Mouse (Mus musculus): ENCODE data around the gene Hirip3. TPM values are rescaled to one million over a fixed set of nuclear protein-coding genes. Genes with fewer than 3 reads are reported as not detected.

Gene Hirip3
- polyA plus RNA-seq, 1 experiment from 2014 or later: 50.7 TPM

DNA sequence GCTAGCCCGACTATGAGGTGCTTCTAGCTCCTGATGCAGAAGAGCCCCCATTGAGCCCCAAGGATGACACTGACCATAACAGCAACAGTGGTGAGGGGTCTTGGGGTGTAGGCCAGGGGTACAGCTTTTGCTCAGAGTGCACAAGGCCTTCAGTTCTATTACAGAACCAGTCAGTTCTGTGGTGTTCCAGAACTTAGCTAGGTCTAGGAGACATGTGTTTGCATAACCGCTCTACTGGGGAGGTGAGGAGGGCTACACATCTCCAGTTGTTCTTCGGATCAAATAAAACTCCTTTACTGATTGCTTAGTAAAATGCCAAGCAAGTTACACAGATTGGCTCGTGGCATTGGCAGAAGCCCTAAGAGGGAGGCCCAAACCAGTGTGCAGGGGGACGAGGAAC, 30.2 kb upstream of the Hirip3 start, which contains the start of gene 4930451I11Rik:
4930451I11Rik (minus strand) TSS at position 101 of the 400 bp plus-strand sequence.
- Histone ChIP-seq H3K9ac (replicated peaks) (no peak within 1 kb of the TSS), H3K36me3 (no peaks in the 10 kb centered on the region), H3K4me2 (peak within 1 kb of the TSS; percentile 51), H3K27ac (no peak within 1 kb of the TSS), H3K4me3 (replicated peaks) (peak within 1 kb of the TSS; percentile 23), H3K27me3 (peaks cover 30% of the 10 kb centered on the region), H3K4me1 (replicated peaks) (peaks cover 11% of the 10 kb centered on the region), H3K9me3 (no peaks in the 10 kb centered on the region)
- 61% methylated on average over 5 of the region's 5 CpGs for WGBS
- no peak for ATAC-seq (ENCODE audit: insufficient number of reproducible peaks, insufficient read depth, low FRiP score, low TSS enrichment, low read depth)

DNA sequence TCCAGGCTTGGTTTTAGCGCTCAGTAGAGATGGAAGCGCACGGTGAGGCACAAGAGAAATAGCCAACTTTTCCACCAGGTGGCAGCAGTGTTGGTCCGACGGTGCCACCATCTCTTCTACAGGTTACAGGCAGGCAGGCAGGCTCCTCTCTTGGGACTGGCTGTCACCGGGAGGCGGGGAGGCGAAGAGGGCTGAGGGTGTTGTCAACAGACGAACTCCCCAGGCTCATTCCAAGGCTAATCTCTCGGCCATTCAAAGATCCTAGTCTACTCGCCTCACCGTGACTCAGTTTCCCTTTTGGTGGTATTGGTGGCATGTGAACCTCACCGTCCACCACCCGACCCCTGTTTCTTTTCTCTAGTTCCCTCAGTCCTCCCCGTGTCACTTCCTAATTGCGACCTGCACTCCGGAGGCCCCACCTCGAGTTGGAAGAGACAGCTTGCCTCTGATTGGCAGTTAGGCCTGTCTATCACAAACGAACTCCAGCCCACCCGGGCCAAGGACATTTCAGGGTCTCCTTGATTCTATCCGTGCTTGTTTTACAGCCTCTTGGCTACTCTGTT, 29.7 kb upstream of the Hirip3 start:
- no peaks in the 10 kb centered on the region for H3K36me3 ChIP-seq
- H3K4me2 ChIP-seq: peak overlapping the region; percentile 51
- H3K4me3 ChIP-seq (replicated peaks): peak overlapping the region; percentile 23
- peaks cover 11% of the 10 kb centered on the region for H3K4me1 ChIP-seq (replicated peaks)
- H3K9ac ChIP-seq (replicated peaks): no peak overlapping the region
- ATAC-seq (ENCODE audit: insufficient number of reproducible peaks, insufficient read depth, low FRiP score, low TSS enrichment, low read depth): no peak
- H3K27me3 ChIP-seq: peaks cover 30% of the 10 kb centered on the region
- WGBS: under 1% methylated on average over 21 of the region's 21 CpGs
- no peak overlapping the region for H3K27ac ChIP-seq
- no peaks in the 10 kb centered on the region for H3K9me3 ChIP-seq

DNA sequence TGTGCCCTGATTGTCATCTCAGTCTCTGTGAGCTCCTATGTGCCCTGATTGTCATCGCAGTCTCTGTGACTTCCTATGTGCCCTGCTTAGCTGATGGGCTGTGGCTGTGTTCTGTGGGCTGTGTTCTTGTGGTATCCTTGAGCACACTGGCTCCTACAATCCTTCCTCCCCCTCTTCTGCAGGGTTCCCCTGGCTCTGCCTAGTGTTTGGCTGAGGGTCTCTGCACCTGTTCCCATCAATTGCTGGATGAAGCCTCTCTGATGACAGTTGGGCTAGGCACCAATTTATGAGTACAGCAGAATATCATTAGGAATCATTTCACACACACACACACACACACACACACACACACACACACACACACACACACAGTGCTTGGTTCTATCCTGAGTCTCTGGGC, 28.5 kb upstream of the Hirip3 start:
- H3K27me3 ChIP-seq: peaks cover 30% of the 10 kb centered on the region
- H3K9ac ChIP-seq (replicated peaks): no peak overlapping the region
- ATAC-seq (ENCODE audit: insufficient number of reproducible peaks, insufficient read depth, low FRiP score, low TSS enrichment, low read depth): no peak
- no peak overlapping the region for H3K4me2 ChIP-seq
- no peak overlapping the region for H3K4me3 ChIP-seq (replicated peaks)
- no peak overlapping the region for H3K27ac ChIP-seq
- WGBS: 95% methylated on average over 1 of the region's 1 CpGs
- no peaks in the 10 kb centered on the region for H3K36me3 ChIP-seq
- H3K9me3 ChIP-seq: no peaks in the 10 kb centered on the region
- peaks cover 11% of the 10 kb centered on the region for H3K4me1 ChIP-seq (replicated peaks)

DNA sequence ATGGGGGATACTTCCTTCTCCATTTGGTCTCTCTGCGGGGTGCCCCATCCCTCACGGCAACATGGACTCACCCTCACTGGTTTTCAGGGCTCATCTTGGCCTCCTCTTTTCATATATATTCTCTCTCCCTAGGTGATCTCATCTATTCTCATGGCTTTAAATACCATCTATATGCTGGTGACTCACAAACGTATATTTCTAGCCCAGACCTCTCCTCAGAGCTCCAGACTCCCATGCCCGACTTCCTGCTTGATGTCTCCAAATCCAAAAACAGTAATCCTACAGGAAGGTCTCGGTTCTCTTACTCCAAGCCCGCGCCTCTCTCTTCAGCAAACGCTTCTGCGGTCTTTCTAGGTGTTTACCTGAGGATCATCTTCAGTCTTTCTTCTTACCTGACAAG, 18.5 kb upstream of the Hirip3 start:
- H3K9ac ChIP-seq (replicated peaks): no peak overlapping the region
- H3K4me1 ChIP-seq (replicated peaks): peaks cover 7% of the 10 kb centered on the region
- peaks cover 18% of the 10 kb centered on the region for H3K27me3 ChIP-seq
- H3K9me3 ChIP-seq: 0 out of 2 replicates have a peak, but pooled peaks cover 5% of the 10 kb centered on the region
- H3K4me3 ChIP-seq (replicated peaks): no peak overlapping the region
- no peaks in the 10 kb centered on the region for H3K36me3 ChIP-seq
- no peak overlapping the region for H3K4me2 ChIP-seq
- 82% methylated on average over 9 of the region's 9 CpGs for WGBS
- no peak for ATAC-seq (ENCODE audit: insufficient number of reproducible peaks, insufficient read depth, low FRiP score, low TSS enrichment, low read depth)
- no peak overlapping the region for H3K27ac ChIP-seq

DNA sequence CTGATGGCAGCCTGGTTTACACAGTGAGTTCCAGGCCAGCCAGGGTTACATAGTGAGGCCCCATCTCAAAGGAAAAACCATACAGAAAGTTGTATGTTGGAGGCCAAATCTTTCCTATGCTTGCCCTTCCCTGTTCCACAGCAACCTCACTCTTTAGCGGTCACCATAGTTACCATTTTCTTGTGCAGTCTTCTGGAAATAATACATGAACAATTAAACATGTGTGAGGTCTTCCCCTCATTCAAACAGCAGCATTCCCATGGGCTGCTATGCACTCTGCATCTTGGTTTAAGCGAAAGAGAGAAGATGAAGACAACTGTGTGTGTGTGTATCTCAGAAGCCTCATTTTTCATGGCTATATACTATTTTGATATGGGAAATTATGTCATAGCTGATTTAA, 16.3 kb upstream of the Hirip3 start:
- no peak for ATAC-seq (ENCODE audit: insufficient number of reproducible peaks, insufficient read depth, low FRiP score, low TSS enrichment, low read depth)
- Histone ChIP-seq H3K4me1 (replicated peaks) (peaks cover 14% of the 10 kb centered on the region), H3K9ac (replicated peaks) (no peak overlapping the region), H3K27ac (no peak overlapping the region), H3K27me3 (peaks cover 40% of the 10 kb centered on the region), H3K4me2 (no peak overlapping the region), H3K4me3 (replicated peaks) (no peak overlapping the region), H3K36me3 (no peaks in the 10 kb centered on the region), H3K9me3 (0 out of 2 replicates have a peak, but pooled peaks cover 5% of the 10 kb centered on the region)
- 87% methylated on average over 2 of the region's 2 CpGs for WGBS

DNA sequence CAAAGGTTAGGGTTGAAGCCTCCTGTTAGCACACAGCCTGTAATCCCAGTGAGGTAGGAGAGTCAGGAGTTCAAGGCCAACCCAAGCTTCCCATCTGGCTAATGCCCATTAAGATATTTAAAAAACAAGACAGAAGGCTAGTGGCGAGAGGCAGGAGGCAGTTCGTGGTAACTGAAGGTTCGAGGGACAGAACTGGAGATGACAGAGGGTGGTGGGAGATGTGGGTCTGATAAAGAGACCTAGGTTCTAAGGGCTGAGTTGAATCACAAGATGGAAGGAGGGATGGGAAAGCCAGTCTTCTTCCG, 14.7 kb upstream of the Hirip3 start, which contains the start of gene Doc2a:
Doc2a (plus strand) TSS at position 301 of the 305 bp plus-strand sequence.
- H3K4me3 ChIP-seq (replicated peaks): peak within 1 kb of the TSS; percentile 53
- H3K4me1 ChIP-seq (replicated peaks): peaks cover 14% of the 10 kb centered on the region
- ATAC-seq (ENCODE audit: insufficient number of reproducible peaks, insufficient read depth, low FRiP score, low TSS enrichment, low read depth): no peak
- H3K36me3 ChIP-seq: peaks cover 9% of the 10 kb centered on the region
- no peak within 1 kb of the TSS for H3K27ac ChIP-seq
- H3K4me2 ChIP-seq: peak within 1 kb of the TSS; percentile 97
- no peaks in the 10 kb centered on the region for H3K9me3 ChIP-seq
- 25% methylated on average over 4 of the region's 4 CpGs for WGBS
- H3K27me3 ChIP-seq: peaks cover 48% of the 10 kb centered on the region
- peak within 1 kb of the TSS; percentile 55 for H3K9ac ChIP-seq (replicated peaks)

DNA sequence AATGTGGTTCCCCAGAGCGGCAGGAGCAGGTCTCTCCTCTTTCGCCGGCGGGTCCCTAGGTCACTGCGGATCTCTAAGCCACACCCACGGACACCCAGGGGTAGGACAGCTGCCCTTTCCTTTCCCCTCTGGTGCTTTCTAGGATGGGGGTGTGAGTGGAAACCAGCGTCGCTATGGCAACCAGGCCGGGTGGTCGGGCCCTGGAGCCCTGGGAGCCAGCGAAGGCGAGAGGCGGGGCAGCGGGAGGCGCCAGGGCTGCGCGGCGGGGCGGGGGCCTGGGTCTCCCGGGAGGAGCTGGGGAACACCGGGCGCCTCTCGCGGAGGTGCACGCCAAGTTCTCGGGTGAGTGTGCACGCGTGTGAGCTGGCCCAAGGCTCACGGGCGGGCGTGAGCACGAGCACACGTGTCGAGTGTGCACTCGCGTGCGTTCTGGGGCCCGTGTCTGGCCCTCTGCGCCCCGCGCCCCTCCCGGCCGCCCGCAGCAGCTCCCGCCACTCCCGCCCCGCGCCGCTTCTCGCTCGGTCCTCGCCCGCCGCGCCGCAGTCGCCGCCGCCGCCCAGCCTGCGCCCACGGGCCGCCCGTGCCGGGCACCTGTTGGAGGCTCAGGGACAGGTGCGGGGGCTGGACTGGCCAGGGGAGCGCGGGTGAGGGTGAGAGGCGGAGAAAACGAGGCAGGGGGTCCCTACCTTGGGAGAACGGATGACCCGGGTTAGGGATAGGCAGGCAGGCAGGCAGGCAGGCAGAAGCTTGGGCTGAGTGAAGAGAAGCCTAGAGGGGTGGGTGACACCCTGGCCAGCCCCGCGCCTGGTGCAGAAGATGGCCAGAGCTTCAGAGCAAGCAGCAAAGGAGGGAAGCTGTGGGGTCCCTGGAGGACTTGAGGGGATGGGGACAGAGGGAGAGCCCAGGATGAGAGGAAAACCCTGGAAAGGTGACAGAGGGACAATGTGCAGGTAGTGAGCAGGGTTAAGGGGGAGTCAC, 14.1 kb upstream of the Hirip3 start:
- Histone ChIP-seq H3K27me3 (peaks cover 48% of the 10 kb centered on the region), H3K4me2 (peak overlapping the region; percentile 97), H3K9me3 (no peaks in the 10 kb centered on the region), H3K36me3 (peaks cover 16% of the 10 kb centered on the region), H3K4me3 (replicated peaks) (peak overlapping the region; percentile 53), H3K9ac (replicated peaks) (peak overlapping the region; percentile 55), H3K4me1 (replicated peaks) (peaks cover 14% of the 10 kb centered on the region), H3K27ac (no peak overlapping the region)
- no peak for ATAC-seq (ENCODE audit: insufficient number of reproducible peaks, insufficient read depth, low FRiP score, low TSS enrichment, low read depth)
- under 1% methylated on average over 74 of the region's 74 CpGs for WGBS

DNA sequence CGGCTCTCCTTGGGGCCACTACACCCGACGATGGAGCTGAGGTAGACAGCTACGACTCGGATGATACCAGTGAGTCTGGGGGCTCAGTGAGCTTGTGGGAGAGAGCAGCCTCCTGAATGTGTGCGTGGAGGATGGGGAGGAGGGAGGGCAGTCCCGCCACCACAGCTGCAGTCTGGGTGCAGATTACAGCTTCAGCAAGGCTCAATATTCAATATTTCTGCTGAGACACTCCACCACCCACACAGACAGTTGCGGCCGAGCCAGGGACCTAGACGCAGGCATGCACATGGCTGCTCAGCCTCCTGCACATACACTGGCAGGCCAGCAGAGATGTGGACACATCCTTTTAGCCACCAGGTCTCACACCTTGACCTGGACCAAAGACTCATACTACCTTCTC, 13.0 kb upstream of the Hirip3 start:
- WGBS: 24% methylated on average over 10 of the region's 10 CpGs
- Histone ChIP-seq H3K4me1 (replicated peaks) (peaks cover 14% of the 10 kb centered on the region), H3K27ac (no peak overlapping the region), H3K36me3 (peaks cover 27% of the 10 kb centered on the region), H3K4me3 (replicated peaks) (peak overlapping the region; percentile 53), H3K27me3 (peaks cover 48% of the 10 kb centered on the region), H3K4me2 (peak overlapping the region; percentile 97), H3K9ac (replicated peaks) (peak overlapping the region; percentile 42), H3K9me3 (no peaks in the 10 kb centered on the region)
- no peak for ATAC-seq (ENCODE audit: insufficient number of reproducible peaks, insufficient read depth, low FRiP score, low TSS enrichment, low read depth)

DNA sequence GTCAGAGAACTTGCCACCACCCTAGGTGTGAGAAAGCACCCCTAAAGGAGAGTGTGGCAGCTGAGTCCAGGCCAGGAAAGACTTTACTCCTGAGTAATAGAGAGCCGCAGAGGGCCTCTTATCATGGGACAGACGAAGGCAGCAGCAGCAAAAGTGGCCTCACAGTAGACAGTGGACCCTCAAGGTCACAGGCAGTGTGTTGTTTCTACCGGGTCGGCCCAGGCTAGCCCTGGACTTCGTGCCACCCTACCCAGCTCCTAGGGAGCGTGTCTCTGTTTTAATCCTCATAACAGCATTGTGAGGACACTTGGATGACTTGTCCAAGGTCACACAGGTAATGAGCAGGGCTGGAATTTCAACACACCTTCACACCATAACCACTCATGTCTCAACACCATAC, 11.6 kb upstream of the Hirip3 start:
- no peak for ATAC-seq (ENCODE audit: insufficient number of reproducible peaks, insufficient read depth, low FRiP score, low TSS enrichment, low read depth)
- 88% methylated on average over 6 of the region's 6 CpGs for WGBS
- H3K4me1 ChIP-seq (replicated peaks): peaks cover 14% of the 10 kb centered on the region

DNA sequence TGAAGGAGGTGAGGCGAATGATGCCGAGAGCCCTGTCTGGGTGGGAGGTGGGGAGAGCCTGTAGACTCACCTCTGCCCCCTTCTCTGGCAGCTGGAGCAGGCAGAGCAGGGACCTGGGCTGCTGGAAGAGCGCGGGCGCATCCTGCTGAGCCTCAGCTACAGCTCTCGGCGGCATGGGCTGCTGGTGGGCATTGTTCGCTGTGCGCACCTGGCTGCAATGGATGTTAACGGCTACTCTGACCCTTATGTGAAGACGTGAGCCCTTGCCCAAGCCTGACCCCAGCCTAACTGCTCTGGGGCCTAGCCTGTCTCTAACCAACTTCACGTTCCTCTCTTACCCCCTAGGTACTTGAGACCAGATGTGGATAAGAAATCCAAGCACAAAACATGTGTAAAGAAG, 10.6 kb upstream of the Hirip3 start:
- H3K9me3 ChIP-seq: no peaks in the 10 kb centered on the region
- no peak overlapping the region for H3K9ac ChIP-seq (replicated peaks)
- WGBS: 40% methylated on average over 12 of the region's 12 CpGs
- no peak overlapping the region for H3K27ac ChIP-seq
- peaks cover 48% of the 10 kb centered on the region for H3K27me3 ChIP-seq
- no peak overlapping the region for H3K4me2 ChIP-seq
- no peak overlapping the region for H3K4me3 ChIP-seq (replicated peaks)
- ATAC-seq (ENCODE audit: insufficient number of reproducible peaks, insufficient read depth, low FRiP score, low TSS enrichment, low read depth): no peak
- H3K4me1 ChIP-seq (replicated peaks): peaks cover 14% of the 10 kb centered on the region
- H3K36me3 ChIP-seq: peaks cover 51% of the 10 kb centered on the region

More for the DNA sequence above, 11.6 kb upstream of the Hirip3 start:
- no peak overlapping the region for H3K4me3 ChIP-seq (replicated peaks)
- H3K4me2 ChIP-seq: no peak overlapping the region
- no peak overlapping the region for H3K9ac ChIP-seq (replicated peaks)
- no peak overlapping the region for H3K27ac ChIP-seq
- H3K27me3 ChIP-seq: peaks cover 48% of the 10 kb centered on the region
- H3K36me3 ChIP-seq: peaks cover 40% of the 10 kb centered on the region
- H3K9me3 ChIP-seq: no peaks in the 10 kb centered on the region

DNA sequence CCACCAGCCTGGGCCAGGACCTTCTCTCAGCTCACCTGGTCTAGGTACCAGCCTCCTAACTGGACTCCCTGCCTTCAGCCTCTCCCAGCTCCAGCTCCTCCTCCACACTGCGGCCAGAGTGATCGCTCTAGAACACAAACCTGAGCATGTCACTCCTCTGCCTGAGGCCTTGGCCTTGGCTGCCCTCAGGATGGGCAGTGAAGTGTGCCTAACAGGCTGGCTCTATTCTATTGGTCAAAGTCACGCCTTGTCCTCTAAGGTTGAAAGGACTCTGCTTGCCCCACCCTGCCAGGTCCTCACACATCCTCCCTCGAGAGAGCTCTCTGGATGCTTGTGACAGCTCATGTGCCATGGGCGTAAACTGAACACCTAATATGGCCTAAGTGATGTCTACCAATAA, 8.3 kb upstream of the Hirip3 start:
- H3K4me2 ChIP-seq: no peak overlapping the region
- ATAC-seq (ENCODE audit: insufficient number of reproducible peaks, insufficient read depth, low FRiP score, low TSS enrichment, low read depth): no peak
- no peak overlapping the region for H3K27ac ChIP-seq
- 85% methylated on average over 5 of the region's 5 CpGs for WGBS
- H3K4me3 ChIP-seq (replicated peaks): no peak overlapping the region
- peaks cover 5% of the 10 kb centered on the region for H3K4me1 ChIP-seq (replicated peaks)
- H3K9me3 ChIP-seq: no peaks in the 10 kb centered on the region
- peaks cover 73% of the 10 kb centered on the region for H3K36me3 ChIP-seq
- H3K9ac ChIP-seq (replicated peaks): no peak overlapping the region
- H3K27me3 ChIP-seq: peaks cover 28% of the 10 kb centered on the region

All from limb, embryonic 12.5 days (tissue).